Mouse (Mus musculus) cerebellum, postnatal 10 days (tissue): ENCODE results near the gene Gimap3.

Experiments
- DNase-seq, 2 experiments: peaks; one replicate each; pipeline ENCODE4 v3.0.0; 2021; ENCODE audit warnings: mixed read lengths in 2 of 2

Gene Gimap3

DNA sequence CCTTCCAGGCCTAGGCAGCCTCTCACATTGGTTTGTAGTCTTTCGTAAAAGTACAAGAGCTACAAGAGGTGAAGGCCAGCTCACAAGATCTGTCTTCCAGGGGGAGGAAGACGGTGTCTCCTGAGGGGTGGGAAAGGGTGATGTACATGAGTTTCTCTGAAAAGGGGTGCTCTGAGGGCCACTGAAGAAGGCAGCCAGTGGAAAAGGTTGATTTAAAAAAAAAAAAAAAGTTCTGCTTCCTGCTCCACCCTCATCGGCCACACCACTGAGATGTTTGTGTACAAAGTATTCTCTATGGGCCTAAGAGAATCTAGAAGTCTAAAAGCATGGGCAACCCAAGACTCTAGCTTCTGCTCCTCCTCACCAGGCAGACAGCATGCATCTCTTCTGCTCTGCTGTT lies at the start of gene Gimap3:
Gimap3 (minus strand) TSS at position 156 of the 400 bp plus-strand sequence.
- no peak for DNase-seq

DNA sequence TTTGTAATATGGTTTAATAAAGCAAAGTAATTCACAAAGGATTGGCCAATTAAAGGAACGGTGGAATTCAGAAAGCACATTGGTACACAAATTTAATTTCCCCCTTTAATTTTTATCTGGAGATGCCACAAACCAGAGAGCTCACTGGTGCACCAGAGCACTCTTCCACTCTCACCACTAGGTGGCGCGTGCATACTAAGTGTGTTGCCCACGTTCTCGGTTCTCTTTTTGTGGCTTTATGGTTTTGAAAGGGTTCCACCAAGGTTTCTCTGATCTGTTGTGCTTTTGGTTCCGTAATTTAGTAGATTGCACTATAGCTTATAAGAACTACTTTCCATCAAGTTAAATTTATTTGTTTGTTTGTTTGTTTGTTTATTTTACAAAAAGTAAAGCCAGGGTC lies 47.2 kb upstream of the Gimap3 start:
- peak; percentile 88 to 89 for DNase-seq

DNA sequence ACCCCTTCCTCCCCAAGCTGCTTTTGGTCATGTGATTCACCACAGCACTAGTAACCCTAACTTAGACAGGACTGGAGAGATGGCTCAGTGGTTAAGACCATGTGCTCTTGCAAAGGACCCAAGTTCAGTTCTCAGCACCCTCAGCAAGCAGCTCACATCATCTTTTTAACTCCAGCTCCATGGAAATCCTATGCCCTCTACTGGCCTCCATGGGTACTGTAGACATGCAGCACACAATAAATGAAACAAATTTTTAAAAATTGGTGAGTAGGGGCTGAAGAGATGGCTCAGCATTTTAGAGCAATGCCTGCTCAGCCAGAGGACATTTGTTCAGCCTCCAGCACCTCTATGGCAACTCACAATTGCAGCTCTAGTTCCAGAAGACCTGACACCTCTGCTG lies 44.4 kb upstream of the Gimap3 start:
- DNase-seq: peak in 1 of 2 experiments; percentile 19

DNA sequence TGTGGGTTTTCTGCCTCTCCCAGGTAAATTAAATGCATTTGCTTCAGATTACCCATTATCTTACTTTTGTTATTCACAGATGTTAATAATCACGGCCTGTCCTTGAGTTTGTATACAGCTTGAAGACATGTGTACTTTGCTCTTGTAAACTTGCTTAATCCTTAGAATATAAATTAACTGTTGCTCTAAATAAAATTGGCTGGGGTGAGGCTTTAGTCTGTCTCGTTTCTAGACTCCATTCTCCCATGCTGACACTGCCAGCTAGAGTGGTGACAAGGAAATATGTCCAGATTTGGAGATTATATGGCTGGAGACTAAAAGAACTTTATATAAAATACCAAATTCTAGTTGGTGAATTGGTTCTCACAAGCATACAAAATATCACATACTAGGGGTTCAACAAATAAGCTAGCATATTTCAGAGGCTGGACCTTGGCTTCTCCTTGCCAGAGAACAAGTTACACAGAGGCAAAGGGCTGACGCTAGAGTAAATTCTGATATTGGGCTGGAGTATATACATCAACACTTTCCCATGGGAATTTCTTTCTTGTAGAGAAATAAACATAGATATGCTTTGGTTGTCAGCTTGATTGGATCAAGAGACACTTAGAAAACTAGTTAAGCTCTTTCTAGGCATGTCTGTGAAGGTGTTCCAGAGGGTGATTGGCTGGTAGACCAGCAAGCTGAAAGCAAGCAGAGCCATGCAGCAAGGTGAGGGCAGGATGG lies 39.0 kb upstream of the Gimap3 start:
- DNase-seq: no peak

DNA sequence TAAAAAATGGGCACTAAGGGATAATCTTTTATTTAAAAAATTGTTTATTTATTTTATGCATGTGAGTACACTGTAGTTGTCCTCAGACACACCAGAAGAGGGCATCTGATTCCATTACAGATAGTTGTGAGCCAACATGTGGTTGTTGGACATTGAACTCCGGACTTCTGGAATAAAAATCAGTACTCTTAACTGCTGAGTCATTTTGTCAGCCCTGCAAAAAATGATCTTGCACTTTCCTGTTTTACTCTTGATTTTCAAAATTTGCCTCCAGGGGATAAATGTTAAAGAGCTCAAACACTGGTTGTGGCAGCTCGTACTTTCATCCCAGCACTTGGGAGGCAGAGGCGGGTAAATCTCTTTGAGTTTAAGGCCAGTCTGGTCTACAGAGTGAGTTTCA lies 36.1 kb upstream of the Gimap3 start:
- no peak for DNase-seq

DNA sequence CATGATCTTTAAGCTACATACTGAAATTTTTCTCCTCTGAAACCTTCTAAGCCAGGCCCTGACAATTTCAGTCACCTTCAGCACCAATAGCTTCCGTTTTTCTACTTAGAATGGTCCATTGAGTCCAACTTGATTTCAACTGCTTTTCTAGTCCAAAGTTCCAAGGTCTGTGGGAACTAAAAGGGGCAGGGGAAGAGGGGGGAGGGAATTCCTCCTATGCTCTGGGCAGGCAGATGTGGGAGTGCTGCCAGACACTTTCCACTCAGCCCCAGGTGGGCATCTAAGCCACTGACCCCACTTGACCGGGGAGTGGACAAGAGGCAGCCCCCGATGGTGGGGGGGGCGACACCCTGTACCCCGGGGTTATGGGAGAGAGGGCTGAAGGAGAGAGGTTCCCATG lies 33.7 kb upstream of the Gimap3 start:
- DNase-seq: no peak

DNA sequence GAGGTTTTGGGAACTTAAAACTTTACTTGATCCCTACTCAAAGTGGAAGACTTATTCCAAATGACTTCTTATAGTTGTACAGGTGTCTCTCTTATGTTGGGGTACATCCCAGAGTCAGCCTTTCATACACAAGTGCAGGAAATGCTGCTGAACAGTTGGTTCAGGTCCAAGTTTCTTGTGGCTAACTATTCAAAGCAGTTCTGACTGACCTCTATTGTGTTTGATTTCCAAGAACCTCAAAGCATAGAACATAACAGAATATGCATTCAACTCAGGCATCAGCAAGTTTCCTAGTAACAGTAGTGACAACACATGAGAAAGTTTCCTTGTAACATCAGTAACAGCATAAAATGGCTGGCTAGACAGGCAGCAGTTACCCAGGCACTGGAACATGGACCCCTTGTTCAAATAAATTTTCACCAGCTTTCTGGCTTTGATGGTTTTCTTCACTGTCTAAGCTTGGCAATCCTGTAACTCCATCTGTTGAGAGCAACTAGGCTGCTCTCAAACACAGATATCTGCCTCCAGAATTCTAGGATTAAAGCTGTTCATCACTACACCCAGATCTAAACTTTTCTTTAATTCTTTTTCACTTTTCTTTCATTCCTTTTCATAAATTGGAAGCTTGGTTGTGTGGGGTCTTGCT lies 32.9 kb upstream of the Gimap3 start:
- no peak for DNase-seq

DNA sequence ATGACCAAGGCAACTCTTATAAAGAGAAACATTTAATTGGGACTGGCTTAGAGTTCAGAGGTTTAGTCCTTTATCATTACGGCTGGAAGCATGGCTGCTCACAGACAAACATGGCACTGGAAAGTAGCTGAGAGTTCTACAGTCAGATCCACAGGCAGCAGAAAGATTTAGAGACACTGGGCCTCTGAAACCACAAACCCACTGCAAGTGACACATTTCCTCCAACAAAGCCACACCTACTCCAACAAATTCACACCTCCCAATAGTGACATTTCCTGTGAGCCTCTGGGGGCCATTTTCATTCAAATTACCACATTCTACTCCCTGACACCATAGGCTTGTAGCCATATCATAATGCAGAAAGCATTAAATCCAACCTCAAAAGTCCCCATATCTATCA lies 31.2 kb upstream of the Gimap3 start:
- DNase-seq: no peak

DNA sequence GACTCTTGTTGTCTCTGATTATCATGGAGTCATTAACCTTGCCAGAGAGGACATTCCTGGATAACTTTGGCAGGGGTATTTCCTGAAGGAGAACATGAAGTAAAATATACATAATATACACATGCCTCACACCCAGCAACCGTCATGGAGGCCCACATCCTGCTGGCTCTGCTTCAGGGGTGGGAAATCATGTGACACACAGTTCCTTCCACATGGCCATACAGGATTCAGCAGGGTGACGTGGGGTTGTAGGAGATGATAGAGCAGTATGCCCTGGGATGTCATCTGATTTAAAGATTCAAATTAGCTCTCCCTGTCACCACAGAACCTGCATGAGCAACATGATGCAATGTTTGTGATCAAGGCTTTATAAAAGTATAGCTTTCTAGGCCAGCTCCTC lies 17.2 kb upstream of the Gimap3 start:
- no peak for DNase-seq

DNA sequence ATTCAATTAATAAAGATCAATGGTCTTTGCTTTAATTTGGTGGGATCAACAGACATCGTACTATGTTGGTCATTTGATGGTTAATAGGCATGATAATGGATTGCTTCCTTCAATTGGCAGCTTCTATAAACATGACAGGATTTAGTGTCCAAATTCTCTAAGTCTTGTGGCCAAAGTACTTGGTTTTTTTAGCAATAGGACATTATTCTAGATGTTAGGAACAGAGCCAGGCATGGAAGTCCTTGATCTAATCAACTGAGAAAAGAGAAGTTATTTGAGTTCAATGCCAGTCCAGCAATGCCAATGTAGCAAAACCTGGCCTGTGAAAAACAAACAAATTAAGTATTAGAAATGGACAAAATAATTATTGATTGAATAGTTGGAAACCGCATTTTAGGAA lies 14.9 kb upstream of the Gimap3 start:
- DNase-seq: no peak

DNA sequence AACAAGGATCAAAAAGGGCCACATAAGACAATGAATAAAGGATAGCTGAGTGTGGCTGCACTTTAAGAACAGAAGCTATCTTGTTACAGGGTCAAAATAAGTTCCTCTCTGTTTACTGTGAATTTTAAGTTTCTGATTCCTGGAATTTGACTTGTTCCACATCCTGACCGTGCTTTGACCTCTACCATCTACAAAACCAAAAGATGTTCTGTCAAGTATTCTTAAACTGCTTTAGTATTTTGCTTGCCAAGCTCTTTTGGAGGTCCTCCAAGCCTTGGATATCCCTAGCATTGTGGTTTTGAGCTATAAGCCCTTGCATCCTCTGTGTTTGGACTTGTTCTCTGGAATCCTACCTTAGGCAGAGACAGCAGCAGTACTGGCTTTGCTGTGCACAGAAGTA lies 14.5 kb upstream of the Gimap3 start:
- no peak for DNase-seq

DNA sequence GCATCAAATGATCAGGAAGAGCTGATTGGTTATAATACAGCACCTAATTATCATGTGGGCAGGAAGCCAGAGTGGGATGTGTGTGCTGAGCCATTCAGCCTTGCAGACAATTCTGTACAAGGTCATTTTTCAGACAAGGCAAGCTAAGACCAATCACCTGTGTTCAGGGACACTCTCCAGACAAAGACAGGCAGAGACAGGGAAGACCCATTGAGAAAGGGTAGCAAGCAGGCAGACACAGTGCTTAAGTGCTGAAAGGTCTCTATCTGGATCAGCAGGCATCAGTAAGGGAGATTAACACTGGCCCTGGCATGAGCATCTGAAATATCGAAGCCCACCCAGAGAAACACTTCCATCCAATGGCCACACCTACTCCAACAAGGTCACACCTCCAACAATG lies 13.8 kb upstream of the Gimap3 start:
- DNase-seq: no peak

DNA sequence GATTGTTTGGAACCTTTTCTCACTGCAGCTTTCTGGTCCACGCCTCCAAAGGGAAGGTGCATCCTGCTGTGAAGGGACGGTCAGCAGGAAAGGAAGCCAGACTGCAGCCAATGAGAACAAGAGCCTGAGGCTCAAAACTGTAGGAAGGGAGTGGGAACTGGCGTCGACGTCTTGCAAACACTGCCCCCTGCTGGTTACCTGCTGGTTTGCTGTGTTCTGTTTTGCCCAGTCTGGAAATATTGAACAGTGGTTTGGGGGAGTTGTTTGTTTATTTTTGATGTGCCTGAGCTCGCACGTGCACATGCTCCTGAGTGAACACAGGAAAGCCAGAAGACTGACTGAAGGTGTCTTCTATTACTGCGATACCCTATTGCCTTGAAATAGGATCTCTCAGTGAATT lies 1.4 kb upstream of the Gimap3 start:
- DNase-seq: peak; percentile 90 to 93

DNA sequence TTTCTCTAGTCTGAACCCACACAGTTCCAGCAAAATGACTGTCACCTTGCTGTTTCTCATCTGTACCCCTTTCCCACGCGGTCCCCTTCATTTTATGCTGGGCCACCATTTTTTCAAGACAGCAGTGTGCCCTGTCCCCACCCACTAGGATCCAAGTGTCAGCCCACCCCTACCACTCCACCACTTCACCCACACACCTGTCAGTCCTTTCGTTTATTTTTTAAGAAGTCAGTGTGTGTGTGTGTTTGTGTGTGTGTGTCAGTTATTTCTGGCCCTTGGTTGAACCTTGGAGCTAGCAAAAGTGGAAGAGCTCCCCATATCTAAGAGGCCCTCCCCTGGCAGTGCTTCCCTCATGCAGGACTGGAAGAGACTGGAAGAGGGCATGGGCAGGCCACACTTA lies 1.7 kb downstream of the Gimap3 start:
- no peak for DNase-seq

DNA sequence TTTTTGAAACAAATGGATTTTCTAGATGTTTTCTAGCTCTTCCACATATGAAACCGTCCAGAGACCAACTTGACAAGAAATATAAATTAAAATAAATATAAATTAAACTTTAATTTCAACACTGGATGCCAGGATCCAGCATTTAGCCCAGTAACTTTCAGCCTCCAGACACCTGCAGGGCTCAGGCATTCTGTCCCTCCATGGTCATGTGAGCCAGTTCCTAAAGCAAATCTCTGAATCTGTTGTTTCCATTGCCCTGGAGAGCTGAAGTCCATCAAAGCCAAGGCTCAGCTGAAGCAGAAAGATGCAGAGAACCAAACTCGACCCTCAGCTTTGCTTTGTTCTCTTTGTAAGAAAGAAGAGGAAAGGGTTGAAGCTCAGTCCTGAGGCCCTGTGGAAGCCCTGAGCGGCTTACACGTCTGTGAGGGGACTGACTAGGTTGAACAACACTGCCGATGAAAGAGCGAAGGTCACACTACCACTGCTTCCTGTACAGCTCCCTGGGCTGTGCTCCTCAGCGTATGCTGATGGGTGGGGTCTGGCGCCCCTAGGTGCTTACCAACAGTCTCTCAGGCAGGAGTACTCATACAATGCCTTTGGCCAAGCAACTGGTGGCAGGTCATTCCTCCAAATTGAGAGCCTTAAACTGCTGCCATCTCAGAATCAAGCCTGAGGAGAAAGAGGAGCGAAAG lies 2.3 kb downstream of the Gimap3 start:
- DNase-seq: no peak

DNA sequence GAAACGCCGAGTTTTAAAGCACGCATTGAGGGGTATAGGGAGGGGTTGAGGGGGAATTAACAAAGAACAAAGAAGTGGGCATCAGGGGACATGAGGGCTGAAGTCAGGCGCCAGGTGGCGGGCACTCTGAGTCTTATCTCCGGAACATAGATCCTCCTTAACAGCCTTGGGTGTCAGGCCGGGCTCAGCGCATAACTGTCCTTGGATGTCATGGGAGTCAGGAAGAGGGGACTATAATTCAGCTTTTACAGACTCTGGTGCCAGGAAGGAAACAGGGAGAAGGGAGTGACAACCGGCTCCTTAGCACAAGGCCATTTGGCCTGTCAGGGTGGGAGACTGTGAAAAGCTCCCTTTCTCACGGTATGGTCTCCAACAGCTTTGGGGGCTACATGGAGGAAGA lies 6.2 kb downstream of the Gimap3 start:
- DNase-seq: no peak

DNA sequence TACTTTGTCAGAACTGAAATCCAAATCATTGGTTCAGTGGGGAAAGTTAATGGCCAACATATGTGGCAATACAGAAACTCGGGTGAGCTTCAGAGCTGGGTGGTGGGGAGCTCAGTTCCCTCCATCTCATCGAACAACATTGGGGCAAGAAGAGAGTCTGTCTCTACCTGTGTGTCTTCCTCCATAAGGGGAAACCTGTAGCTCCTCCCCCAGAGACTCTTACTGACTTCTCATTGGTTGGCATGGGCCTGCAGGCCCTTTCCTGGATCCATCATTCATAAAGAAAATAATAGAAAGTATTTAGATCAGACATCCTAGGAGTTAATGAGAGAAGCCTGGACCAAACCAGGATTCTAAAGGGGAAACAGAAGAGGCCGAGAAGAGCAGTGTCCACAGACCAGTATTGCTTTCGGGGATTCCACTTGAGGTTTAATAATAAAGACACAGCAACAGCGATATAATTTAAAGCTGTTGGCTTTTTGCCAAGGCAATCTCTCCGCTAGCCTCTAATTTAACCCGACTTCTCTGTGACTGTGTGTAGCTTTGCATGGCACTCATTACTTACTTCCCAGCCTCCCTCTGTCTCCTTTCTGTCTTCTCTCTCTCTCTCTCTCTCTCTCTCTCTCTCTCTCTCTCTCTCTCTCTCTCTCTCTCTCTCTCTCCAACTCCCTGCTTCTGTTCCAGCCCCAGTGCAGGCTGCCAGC lies 6.9 kb downstream of the Gimap3 start:
- no peak for DNase-seq

DNA sequence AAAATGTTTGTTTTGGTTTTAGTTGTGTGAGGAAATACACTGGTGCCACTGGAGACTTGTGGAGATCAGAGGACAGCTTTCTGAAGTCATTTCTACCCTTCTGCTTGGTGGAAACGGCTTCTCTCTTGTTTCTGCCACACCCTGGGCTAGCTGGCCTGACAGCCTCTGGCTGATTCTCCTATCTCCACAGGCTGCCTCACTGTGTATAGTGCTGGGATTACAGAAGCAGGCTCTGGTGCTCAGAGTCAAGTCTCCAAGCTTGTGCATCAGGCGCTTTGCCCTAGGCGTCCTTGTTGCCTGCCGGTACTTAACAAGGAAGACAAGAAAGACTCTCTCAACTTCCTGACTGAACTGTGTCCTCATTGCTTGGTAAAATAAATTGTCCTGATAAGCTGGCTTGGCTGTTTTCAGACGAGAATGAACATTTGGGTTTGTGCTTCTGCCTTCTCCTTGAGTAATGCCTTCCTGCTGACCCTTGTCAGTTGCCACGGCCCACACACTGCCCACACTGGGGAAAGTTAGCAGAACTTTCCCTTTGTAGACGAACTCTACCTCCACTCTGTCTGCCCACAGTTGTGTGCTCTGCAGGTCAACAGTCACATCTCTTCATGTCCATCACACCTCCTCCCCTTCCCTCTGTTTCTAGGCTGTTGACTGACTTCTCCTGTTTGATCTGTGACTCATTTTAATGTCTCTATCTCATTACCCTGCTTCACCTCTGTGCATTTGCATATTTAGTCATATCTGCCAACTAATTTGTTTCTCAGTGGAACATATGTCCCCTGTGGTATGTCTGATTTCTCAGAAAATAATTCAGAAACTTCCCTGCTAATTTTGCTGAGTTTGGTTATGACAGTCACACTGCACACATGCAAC lies 23.3 kb downstream of the Gimap3 start:
- no peak for DNase-seq

DNA sequence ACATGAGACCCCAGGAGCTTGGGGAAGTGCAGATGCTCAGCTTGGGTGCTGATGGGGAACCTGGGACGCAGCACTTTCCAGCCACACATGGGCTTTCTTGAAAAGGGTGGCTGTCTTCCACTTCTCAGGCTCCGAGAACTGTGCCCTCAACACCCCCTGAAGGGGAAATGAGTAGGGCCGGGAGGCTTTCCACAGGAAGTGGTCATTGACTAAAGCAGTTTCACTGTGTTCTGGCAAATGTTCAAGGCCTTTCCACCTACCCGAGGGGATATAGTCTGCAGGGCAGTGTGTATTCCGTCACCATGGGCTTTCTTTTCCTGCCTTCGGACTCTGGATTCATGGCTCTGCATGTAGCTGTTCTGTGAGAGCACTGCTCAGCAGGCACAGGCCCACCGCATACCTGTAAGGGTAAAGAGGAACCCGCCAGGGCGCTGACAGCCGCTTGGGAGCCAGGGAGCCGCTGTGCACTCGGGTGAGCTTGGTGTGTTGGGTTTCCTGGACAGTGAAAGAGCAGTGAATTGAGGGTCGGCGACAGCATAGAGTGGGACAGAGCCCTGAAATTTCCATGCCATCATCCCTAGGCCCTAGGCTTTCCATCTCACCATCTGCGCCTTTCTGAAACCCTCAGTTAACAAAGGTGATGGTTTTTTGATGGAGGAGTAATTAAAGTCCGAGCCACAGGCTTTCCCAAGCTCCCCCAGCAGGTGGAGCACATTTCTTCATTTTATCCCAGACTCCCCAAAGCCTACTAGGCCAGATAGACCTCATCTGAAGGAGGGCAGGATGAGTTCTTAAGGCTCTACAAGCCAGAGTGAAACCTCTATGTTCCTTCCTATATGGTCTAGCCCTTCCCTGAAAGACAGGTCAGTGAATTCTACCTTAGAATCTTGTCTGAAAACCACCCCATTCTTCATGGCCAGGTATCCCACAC lies 24.4 kb downstream of the Gimap3 start, which contains the start of gene Gimap5:
Gimap5 (plus strand) TSS at position 239 of the 931 bp plus-strand sequence.
- DNase-seq: peak; percentile 43 to 59

DNA sequence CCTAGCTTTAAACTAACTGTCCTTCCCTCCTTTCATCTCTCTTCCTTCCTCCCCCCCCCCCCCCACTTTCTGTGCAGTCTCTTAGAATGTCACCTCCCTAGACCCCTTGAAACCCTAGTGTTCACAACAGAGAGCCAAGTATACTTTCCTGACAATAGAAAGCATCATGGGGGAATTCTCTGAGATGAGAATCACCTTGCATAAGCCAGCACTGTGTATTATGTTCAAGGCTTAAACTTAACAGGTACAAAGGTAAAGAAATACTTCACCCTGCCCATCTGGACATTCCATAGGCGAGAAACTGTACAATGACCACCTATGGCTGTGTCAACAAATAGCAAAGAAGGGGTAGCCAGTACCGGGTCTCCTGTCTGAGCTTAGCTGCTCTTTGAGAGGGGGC lies 25.2 kb downstream of the Gimap3 start:
- DNase-seq: no peak
